Mouse (Mus musculus) liver, postnatal 0 days (tissue): ENCODE measurements at regions not wholly inside any gene's neighbourhood (a gene's known extent, or its start where the extent isn't known, plus 50 kb on each side); places are given as distances from the start of the nearest gene placed in this dataset.

Experiments used
- ATAC-seq: fragments of 200-750 bp; cut with Nextera tagmentation; 2 replicates; pipeline ENCODE4 v1.8.0; 2017; ENCODE audit warnings: mild to moderate bottlenecking, moderate library complexity
- DNase-seq: peaks from one replicate; pipeline ENCODE4 v3.0.0-alpha.2; 2016
- H3K27ac ChIP-seq: fragments of 300-500 bp; sonication (generic); 2 replicates; pipeline ENCODE4 v1.5.1; 2014; ENCODE audit warnings: antibody characterized with exemption, moderate library complexity, mild to moderate bottlenecking, low read depth
- H3K27me3 ChIP-seq: fragments of 300-500 bp; sonication (generic); 2 replicates; pipeline ENCODE4 v1.6.1; 2014; ENCODE audit warnings: low read length, control low read depth, mixed read lengths; ENCODE audit not compliant: insufficient read depth
- H3K36me3 ChIP-seq: fragments of 300-500 bp; sonication (generic); replicated peaks from 2 replicates; pipeline ENCODE4 v1.6.1; 2014; ENCODE audit warnings: mild to moderate bottlenecking, control low read depth, low read length, moderate library complexity, mixed read lengths; ENCODE audit not compliant: insufficient read depth
- H3K4me1 ChIP-seq: fragments of 300-500 bp; sonication (generic); 2 replicates; pipeline ENCODE4 v1.6.1; 2014; ENCODE audit warnings: antibody characterized with exemption, mild to moderate bottlenecking, control low read depth; ENCODE audit not compliant: insufficient read depth
- H3K4me2 ChIP-seq: fragments of 300-500 bp; sonication (generic); 2 replicates; pipeline ENCODE4 v1.6.1; 2014; ENCODE audit warnings: low read depth, mild to moderate bottlenecking, low read length, moderate library complexity, mixed read lengths
- H3K4me3 ChIP-seq: fragments of 300-500 bp; sonication (generic); 2 replicates; pipeline ENCODE4 v1.5.1; 2014; ENCODE audit warnings: low read depth, low read length
- H3K9ac ChIP-seq: fragments of 300-500 bp; sonication (generic); replicated peaks from 2 replicates; pipeline ENCODE4 v1.6.1; 2014; ENCODE audit warnings: mild to moderate bottlenecking, moderate library complexity
- H3K9me3 ChIP-seq: fragments of 300-500 bp; sonication (generic); 2 replicates; pipeline ENCODE4 v1.6.1; 2016; ENCODE audit warnings: mild to moderate bottlenecking, control low read depth, low read length, mixed read lengths
- CTCF ChIP-seq: sonication (generic); IDR thresholded peaks from 2 replicates; pipeline ENCODE4 v1.5.1; 2016; ENCODE audit warnings: antibody characterized with exemption, low read depth
- EP300 ChIP-seq: IDR thresholded peaks from 2 replicates; pipeline ENCODE4 v1.6.1; 2016; ENCODE audit warnings: antibody characterized with exemption, low read depth, mild to moderate bottlenecking
- WGBS: fragments of 180-500 bp; shearing (Covaris S2); extraction: QIAGEN DNeasy Blood & Tissue Kit; methylation state at CpG from one replicate; pipeline ENCODE4 v1.1.7; 2014; ENCODE audit not compliant: insufficient replicate concordance; 5-methylcytosine and 5-hydroxymethylcytosine counted together

DNA sequence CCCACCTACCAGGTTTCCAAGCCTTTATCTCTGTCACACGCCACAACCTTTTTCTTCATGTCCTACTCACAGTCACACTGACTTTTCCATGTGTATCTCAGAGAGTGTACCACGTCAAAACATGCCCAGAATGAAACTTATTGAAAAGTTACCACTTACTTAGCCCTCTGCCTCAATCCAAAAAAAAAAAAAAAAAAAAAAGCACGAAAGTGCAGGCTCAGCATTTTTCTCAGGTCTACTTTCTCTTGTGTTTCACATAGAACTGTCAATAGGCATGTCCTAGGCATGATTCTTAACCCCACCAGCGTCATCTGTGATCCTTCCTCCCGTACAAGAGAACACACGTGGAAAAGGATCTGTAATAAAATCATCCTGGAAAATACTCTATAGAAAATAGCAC lies 619.1 kb upstream of the Tmem132c start:
- ATAC-seq (no peak), DNase-seq (no peak)
- Histone ChIP-seq H3K9ac (no peak overlapping the region), H3K9me3 (no peaks in the 10 kb centered on the region; the same call in 1 of the 2 replicates), H3K27me3 (no peaks in the 10 kb centered on the region), H3K36me3 (no peaks in the 10 kb centered on the region), H3K4me2 (no peak overlapping the region), H3K4me3 (no peak overlapping the region), H3K4me1 (no peaks in the 10 kb centered on the region), H3K27ac (no peak overlapping the region)
- 62% methylated on average over 6 of the region's 6 CpGs for WGBS
- no peak for TF ChIP-seq EP300
- TF ChIP-seq CTCF, result no peak

DNA sequence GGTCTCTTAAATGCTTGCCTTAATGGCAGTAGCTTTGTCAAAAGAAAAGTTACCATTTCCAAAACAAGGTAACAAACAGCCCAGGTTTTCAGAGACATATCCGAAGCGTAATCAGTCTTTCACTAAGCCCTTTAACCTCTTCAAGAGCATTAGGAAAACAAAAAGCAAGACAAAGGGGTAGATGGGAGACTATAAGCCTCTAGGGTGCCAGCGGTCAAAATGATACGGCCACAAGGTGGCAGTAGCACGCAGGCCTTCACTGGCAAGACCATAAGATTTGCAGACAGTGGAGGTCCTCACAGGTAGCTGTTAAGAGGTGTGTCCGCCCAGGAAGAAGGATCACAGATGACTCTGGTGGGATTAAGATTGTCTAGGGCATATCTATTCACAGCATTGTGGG lies 618.4 kb upstream of the Tmem132c start:
- no peaks in the 10 kb centered on the region; the same call in 1 of the 2 replicates for H3K9me3 ChIP-seq
- TF ChIP-seq EP300 (no peak), CTCF (peak; percentile 53)
- H3K4me1 ChIP-seq, result no peaks in the 10 kb centered on the region
- no peak overlapping the region for H3K27ac ChIP-seq
- no peaks in the 10 kb centered on the region for H3K36me3 ChIP-seq
- ATAC-seq (no peak), DNase-seq (peak; percentile 24)
- no peak overlapping the region for H3K4me3 ChIP-seq
- no peak overlapping the region for H3K9ac ChIP-seq
- no peaks in the 10 kb centered on the region for H3K27me3 ChIP-seq
- no peak overlapping the region for H3K4me2 ChIP-seq
- 9% methylated on average over 6 of the region's 6 CpGs for WGBS

DNA sequence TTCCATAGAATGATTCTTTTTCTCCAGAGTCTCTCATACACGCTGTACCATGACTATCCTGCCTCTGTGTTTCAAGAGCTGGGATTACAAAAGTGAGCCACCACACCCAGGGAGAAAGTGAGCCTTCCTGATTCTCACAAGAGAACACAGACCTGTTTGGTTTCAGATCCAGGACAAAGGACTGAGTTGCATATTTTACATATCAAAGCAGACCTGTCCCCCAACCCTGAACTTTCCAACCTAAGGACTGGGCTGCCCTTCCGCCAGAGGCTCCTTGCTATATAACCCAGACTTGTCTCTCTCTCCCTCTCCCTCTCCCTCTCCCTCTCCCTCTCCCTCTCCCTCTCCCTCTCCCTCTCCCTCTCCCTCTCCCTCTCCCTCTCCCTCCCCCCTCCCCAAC lies 611.8 kb upstream of the Tmem132c start:
- Histone ChIP-seq H3K4me1 (no peaks in the 10 kb centered on the region), H3K4me3 (no peak overlapping the region), H3K9ac (no peak overlapping the region), H3K4me2 (no peak overlapping the region), H3K9me3 (no peaks in the 10 kb centered on the region), H3K27ac (no peak overlapping the region), H3K36me3 (no peaks in the 10 kb centered on the region), H3K27me3 (no peaks in the 10 kb centered on the region)
- ATAC-seq, result no peak
- WGBS, result 31% methylated on average over 2 of the region's 2 CpGs
- DNase-seq, result no peak
- no peak for TF ChIP-seq EP300

DNA sequence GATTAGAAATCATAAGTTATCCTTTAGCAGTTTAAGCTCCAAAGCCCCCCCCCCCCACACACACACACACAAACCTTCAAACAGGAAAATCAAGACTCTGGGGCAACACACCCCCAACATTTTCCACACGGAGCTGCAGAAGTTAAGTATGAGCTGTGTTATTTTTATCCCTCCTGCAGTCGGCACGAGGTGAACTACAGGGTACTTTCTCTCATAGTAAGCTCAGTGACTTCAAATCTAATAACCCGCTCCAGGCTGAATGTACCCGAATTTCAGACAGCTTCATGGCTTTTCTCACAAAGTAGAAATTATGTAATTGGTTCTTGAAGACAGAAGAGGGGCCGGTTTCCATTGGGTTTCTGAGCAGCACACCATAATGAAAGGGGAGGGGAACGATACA lies 591.2 kb upstream of the Tmem132c start:
- Histone ChIP-seq H3K9me3 (no peaks in the 10 kb centered on the region), H3K4me2 (no peak overlapping the region), H3K4me1 (no peaks in the 10 kb centered on the region), H3K27ac (no peak overlapping the region), H3K36me3 (no peaks in the 10 kb centered on the region), H3K9ac (no peak overlapping the region), H3K4me3 (no peak overlapping the region), H3K27me3 (no peaks in the 10 kb centered on the region)
- no peak for ATAC-seq
- TF ChIP-seq EP300 (no peak), CTCF (no peak)
- DNase-seq, result no peak
- WGBS, result 67% methylated on average over 7 of the region's 7 CpGs

DNA sequence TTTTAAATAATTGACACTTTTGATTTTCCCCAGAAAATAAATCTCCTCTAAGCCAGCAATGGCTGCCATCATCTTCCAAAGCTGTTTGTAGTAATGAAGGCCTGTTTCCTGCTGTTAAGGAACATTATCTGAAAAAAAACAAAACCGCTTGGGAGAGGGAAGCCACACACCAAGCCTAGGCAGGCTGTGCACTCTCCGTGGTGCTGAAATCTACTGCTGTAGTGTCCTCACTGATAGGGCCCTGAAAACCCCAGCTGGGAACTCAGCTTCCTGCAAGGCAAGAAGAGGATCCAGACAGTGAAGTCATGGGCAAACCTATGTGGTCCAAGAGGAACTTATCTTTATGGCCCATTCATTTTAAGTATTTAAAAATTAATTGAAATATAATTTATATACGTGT lies 590.2 kb upstream of the Tmem132c start:
- Histone ChIP-seq H3K36me3 (no peaks in the 10 kb centered on the region), H3K4me3 (no peak overlapping the region), H3K9me3 (no peaks in the 10 kb centered on the region), H3K4me2 (no peak overlapping the region), H3K27ac (no peak overlapping the region), H3K4me1 (no peaks in the 10 kb centered on the region), H3K27me3 (no peaks in the 10 kb centered on the region), H3K9ac (no peak overlapping the region)
- DNase-seq (peak; percentile 34), ATAC-seq (no peak)
- WGBS, result 11% methylated on average over 3 of the region's 3 CpGs
- TF ChIP-seq CTCF (no peak), EP300 (no peak)

DNA sequence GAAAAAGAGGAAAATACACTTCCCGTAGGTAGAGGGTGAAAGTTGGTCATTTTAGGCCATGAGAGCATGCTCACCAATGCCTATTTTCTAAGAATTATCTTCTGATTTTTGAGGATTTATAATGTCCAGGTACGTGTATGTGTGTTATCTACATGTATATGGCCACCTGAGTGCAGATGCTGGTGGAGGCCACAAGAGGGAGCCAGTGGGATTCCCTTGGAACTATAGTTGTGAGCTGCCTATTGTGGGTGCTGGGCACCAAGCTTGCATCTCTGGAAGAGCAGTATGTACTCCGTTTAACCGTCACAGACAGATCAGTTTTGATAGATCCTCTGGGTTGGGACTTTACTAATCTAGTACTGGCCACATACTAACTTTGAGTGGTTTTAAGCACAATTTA lies 579.0 kb upstream of the Tmem132c start:
- Histone ChIP-seq H3K9me3 (peaks cover 3% of the 10 kb centered on the region; the same call in 1 of the 2 replicates), H3K27me3 (no peaks in the 10 kb centered on the region), H3K4me2 (no peak overlapping the region), H3K36me3 (no peaks in the 10 kb centered on the region), H3K27ac (no peak overlapping the region), H3K4me1 (no peaks in the 10 kb centered on the region), H3K9ac (no peak overlapping the region), H3K4me3 (no peak overlapping the region)
- TF ChIP-seq CTCF (0 out of 2 replicates have a peak, but pooled peaks have one; percentile 2), EP300 (no peak)
- DNase-seq, result no peak
- 67% methylated on average over 4 of the region's 4 CpGs for WGBS
- ATAC-seq, result no peak

DNA sequence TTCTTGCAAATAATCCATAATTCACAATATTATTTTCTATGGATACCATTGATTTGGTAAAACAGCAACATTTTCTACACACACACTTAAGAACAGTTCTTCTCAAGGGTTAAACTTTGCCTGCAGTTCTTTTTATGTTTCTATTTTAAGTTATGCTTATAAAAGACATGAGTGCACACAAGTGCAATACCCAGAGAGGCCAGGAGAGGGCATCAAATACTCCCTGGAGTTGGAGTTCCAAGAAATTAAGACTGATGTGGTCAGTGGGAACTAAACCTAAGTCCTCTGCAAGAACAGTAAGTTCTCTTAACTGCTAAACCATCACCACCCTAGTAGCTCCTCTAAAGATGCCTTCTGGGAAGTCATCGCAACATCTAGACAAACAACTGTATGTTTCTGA lies 570.5 kb upstream of the Tmem132c start:
- no peak overlapping the region for H3K9ac ChIP-seq
- TF ChIP-seq EP300 (no peak), CTCF (peak; percentile 49)
- H3K4me1 ChIP-seq, result no peaks in the 10 kb centered on the region
- no peak overlapping the region for H3K4me2 ChIP-seq
- no peak overlapping the region for H3K27ac ChIP-seq
- WGBS, result 67% methylated on average over 1 of the region's 1 CpGs
- H3K9me3 ChIP-seq, result no peaks in the 10 kb centered on the region
- ATAC-seq (no peak), DNase-seq (peak; percentile 18)
- H3K27me3 ChIP-seq, result no peaks in the 10 kb centered on the region
- H3K4me3 ChIP-seq, result no peak overlapping the region
- H3K36me3 ChIP-seq, result no peaks in the 10 kb centered on the region
